Mouse (Mus musculus): ENCODE measurements around the gene Gm44502. TPM values are rescaled to one million over a fixed set of nuclear protein-coding genes. Genes with fewer than 3 reads are reported as not detected.

The Gm44502 gene
- total and polyA plus RNA-seq, 3 experiments = 2.5 to 9.5 (median 5.5) TPM

GRCm38 (mm10) chr15:89387127-89387526 is 42.4 kb downstream of the Gm44502 start:
- Histone ChIP-seq H3K9ac (ENCODE audit: low read depth, low read length) (no peak overlapping the region), H3K79me2 (replicated peaks; ENCODE audit: control insufficient read depth, insufficient read depth, low read length) (no peaks in the 10 kb centered on the region), H3K4me3 (no peak overlapping the region), H3K27me3 (ENCODE audit: control insufficient read depth, insufficient read depth, low read length) (no peaks in the 10 kb centered on the region; the same call in 1 of the 2 replicates), H3K4me1 (ENCODE audit: control insufficient read depth, insufficient read depth, low read length) (no peaks in the 10 kb centered on the region), H3K27ac (no peak overlapping the region), H3K36me3 (ENCODE audit: control insufficient read depth, insufficient read depth, low read length) (no peaks in the 10 kb centered on the region)
- no peak for DNase-seq
- intact Hi-C loops (cut with DNase I) = no loop called here
- 33% methylated on average over 12 of the region's 12 CpGs for WGBS
- TF ChIP-seq EP300 (IDR thresholded peaks at IDR 0.05; ENCODE audit: insufficient read depth, low read depth, low read length) (no peak), POLR2A (IDR thresholded peaks at IDR 0.05; ENCODE audit: insufficient read depth, low read depth, low read length) (no peak), CTCF (IDR thresholded peaks at IDR 0.05) (no peak)

GRCm38 (mm10) chr15:89384617-89385016 is 44.9 kb downstream of the Gm44502 start, which contains the start of gene Klhdc7b:
TSS of gene Klhdc7b (plus strand) at chr15:89384917.
- Histone ChIP-seq H3K27ac (no peak within 1 kb of the TSS), H3K79me2 (replicated peaks; ENCODE audit: control insufficient read depth, insufficient read depth, low read length) (no peaks in the 10 kb centered on the region), H3K36me3 (ENCODE audit: control insufficient read depth, insufficient read depth, low read length) (no peaks in the 10 kb centered on the region), H3K4me1 (ENCODE audit: control insufficient read depth, insufficient read depth, low read length) (no peaks in the 10 kb centered on the region), H3K27me3 (ENCODE audit: control insufficient read depth, insufficient read depth, low read length) (no peaks in the 10 kb centered on the region; the same call in 1 of the 2 replicates), H3K9ac (ENCODE audit: low read depth, low read length) (no peak within 1 kb of the TSS), H3K4me3 (no peak within 1 kb of the TSS)
- WGBS = 82% methylated on average over 7 of the region's 7 CpGs
- TF ChIP-seq EP300 (IDR thresholded peaks at IDR 0.05; ENCODE audit: insufficient read depth, low read depth, low read length) (no peak), CTCF (IDR thresholded peaks at IDR 0.05) (no peak), POLR2A (IDR thresholded peaks at IDR 0.05; ENCODE audit: insufficient read depth, low read depth, low read length) (no peak)
- intact Hi-C loops (cut with DNase I) = no loop called here
- no peak for DNase-seq

- peak; percentile 28 to 59 for DNase-seq
- Histone ChIP-seq H3K79me2 (replicated peaks; ENCODE audit: control insufficient read depth, insufficient read depth, low read length) (no peaks in the 10 kb centered on the region), H3K27ac (peak overlapping the region; percentile 87), H3K27me3 (ENCODE audit: control insufficient read depth, insufficient read depth, low read length) (0 out of 2 replicates have a peak, but pooled peaks cover 2% of the 10 kb centered on the region), H3K36me3 (ENCODE audit: control insufficient read depth, insufficient read depth, low read length) (no peaks in the 10 kb centered on the region), H3K4me3 (peak overlapping the region; percentile 62), H3K4me1 (ENCODE audit: control insufficient read depth, insufficient read depth, low read length) (no peaks in the 10 kb centered on the region), H3K9ac (ENCODE audit: low read depth, low read length) (no peak overlapping the region)
- TF ChIP-seq CTCF (IDR thresholded peaks at IDR 0.05) (no peak), POLR2A (IDR thresholded peaks at IDR 0.05; ENCODE audit: insufficient read depth, low read depth, low read length) (no peak), EP300 (IDR thresholded peaks at IDR 0.05; ENCODE audit: insufficient read depth, low read depth, low read length) (no peak)
- intact Hi-C loops (cut with DNase I) = loop anchor here (10.0 kb wide), 1 partner anchor 235 kb away; the partner anchor contains the start of genes Mapk11 and Mapk12
- WGBS = 18% methylated on average over 10 of the region's 10 CpGs
Measured at GRCm38 (mm10) chr15:89379429-89379828, 50.1 kb downstream of the Gm44502 start.

GRCm38 (mm10) chr15:89378831-89379401 is 50.6 kb downstream of the Gm44502 start, which contains the start of gene Odf3b:
TSS of gene Odf3b (minus strand) at chr15:89379282.
- H3K27me3 ChIP-seq (ENCODE audit: control insufficient read depth, insufficient read depth, low read length) = 0 out of 2 replicates have a peak, but pooled peaks cover 2% of the 10 kb centered on the region
- H3K27ac ChIP-seq = peak within 1 kb of the TSS; percentile 87
- H3K4me1 ChIP-seq (ENCODE audit: control insufficient read depth, insufficient read depth, low read length) = no peaks in the 10 kb centered on the region
- H3K36me3 ChIP-seq (ENCODE audit: control insufficient read depth, insufficient read depth, low read length) = no peaks in the 10 kb centered on the region
- TF ChIP-seq EP300 (IDR thresholded peaks at IDR 0.05; ENCODE audit: insufficient read depth, low read depth, low read length) = no peak
- TF ChIP-seq POLR2A (IDR thresholded peaks at IDR 0.05; ENCODE audit: insufficient read depth, low read depth, low read length) = peak; percentile 45; the same call in 1 of the 2 replicates
- DNase-seq = peak; percentile 72
- under 1% methylated on average over 32 of the region's 33 CpGs for WGBS
- intact Hi-C loops (cut with DNase I) = loop anchor here (10.0 kb wide), 1 partner anchor 234 kb away; the partner anchor contains the start of genes Mapk11 and Mapk12
- peak within 1 kb of the TSS; percentile 35 for H3K9ac ChIP-seq (ENCODE audit: low read depth, low read length)
- peak within 1 kb of the TSS; percentile 62 for H3K4me3 ChIP-seq
- no peaks in the 10 kb centered on the region for H3K79me2 ChIP-seq (replicated peaks; ENCODE audit: control insufficient read depth, insufficient read depth, low read length)

- WGBS = 20% methylated on average over 46 of the region's 46 CpGs
- DNase-seq = no peak
Measured at GRCm38 (mm10) chr15:89377938-89378828, 51.3 kb downstream of the Gm44502 start.

More at GRCm38 (mm10) chr15:89377938-89378828, 51.3 kb downstream of the Gm44502 start:
- 0 out of 2 replicates have a peak, but pooled peaks cover 2% of the 10 kb centered on the region for H3K27me3 ChIP-seq (ENCODE audit: control insufficient read depth, insufficient read depth, low read length)
- H3K79me2 ChIP-seq (replicated peaks; ENCODE audit: control insufficient read depth, insufficient read depth, low read length) = no peaks in the 10 kb centered on the region
- peak overlapping the region; percentile 35 for H3K9ac ChIP-seq (ENCODE audit: low read depth, low read length)
- peaks cover 1% of the 10 kb centered on the region; the same call in 1 of the 2 replicates for H3K4me1 ChIP-seq (ENCODE audit: control insufficient read depth, insufficient read depth, low read length)
- H3K36me3 ChIP-seq (ENCODE audit: control insufficient read depth, insufficient read depth, low read length) = no peaks in the 10 kb centered on the region
- H3K4me3 ChIP-seq = peak overlapping the region; percentile 62
- TF ChIP-seq EP300 (IDR thresholded peaks at IDR 0.05; ENCODE audit: insufficient read depth, low read depth, low read length) = no peak
- no peak for TF ChIP-seq CTCF (IDR thresholded peaks at IDR 0.05)
- TF ChIP-seq POLR2A (IDR thresholded peaks at IDR 0.05; ENCODE audit: insufficient read depth, low read depth, low read length) = no peak
- H3K27ac ChIP-seq = peak overlapping the region; percentile 87
- intact Hi-C loops (cut with DNase I) = loop anchor here (10.0 kb wide), 1 partner anchor 233 kb away; the partner anchor contains the start of genes Mapk11 and Mapk12
